In the genomic region with DNA sequence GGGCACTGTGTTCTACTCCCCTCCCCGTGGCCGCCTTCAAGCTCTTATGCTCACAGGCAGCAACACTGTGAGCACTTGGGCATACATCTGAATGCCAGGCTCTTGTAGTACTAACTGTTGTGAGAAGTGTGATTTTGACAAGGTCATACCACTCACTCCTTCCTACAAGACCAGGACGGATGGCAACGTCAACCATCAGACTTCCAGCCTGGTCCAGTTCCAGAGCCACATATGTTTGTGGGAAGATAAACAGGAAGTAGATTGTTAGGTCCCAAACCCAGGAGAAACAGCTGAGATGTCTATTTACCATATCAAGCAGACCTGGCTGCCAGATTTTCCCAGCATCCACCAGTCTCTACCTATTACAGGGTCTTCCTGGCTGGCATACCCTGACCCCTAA, we compare ENCODE assay signal across 16 mouse cellular contexts.
"Had no signal": no experiment of that assay in that cellular context is flagged by ENCODE, and none has a peak within 500 bp of the region (broad histone marks: within the 10 kb centered on the region; RNA-seq: fewer than 3 reads in every experiment).

No protein-coding gene starts in this region.

- ATAC-seq: intestine, postnatal 0 days; liver, postnatal 0 days; midbrain, embryonic 13.5 days; midbrain, embryonic 16.5 days had no signal

- H3K27me3 ChIP-seq: limb, embryonic 12.5 days; limb, embryonic 15.5 days; midbrain, embryonic 13.5 days; neural tube, embryonic 13.5 days had no signal

- H3K4me1 ChIP-seq: limb, embryonic 12.5 days; limb, embryonic 15.5 days had no signal

- H3K36me3 ChIP-seq: limb, embryonic 12.5 days; limb, embryonic 15.5 days; midbrain, embryonic 10.5 days; midbrain, embryonic 13.5 days; neural tube, embryonic 13.5 days had no signal

- DNase-seq: kidney, adult 2 months; kidney, postnatal 4 days; left cerebral cortex, postnatal 4 days; retina, postnatal 1 day; right cerebral cortex, postnatal 25 days; thymus, adult 18-20 months; thymus, postnatal 36 days had no signal

- H3K4me3 ChIP-seq: limb, embryonic 12.5 days; limb, embryonic 15.5 days; midbrain, embryonic 10.5 days; midbrain, embryonic 13.5 days; myocyte; neural tube, embryonic 13.5 days had no signal

- H3K9me3 ChIP-seq: limb, embryonic 15.5 days; neural tube, embryonic 13.5 days had no signal
